Mouse (Mus musculus): ENCODE measurements around the gene Fam57b. TPM values are rescaled to one million over a fixed set of nuclear protein-coding genes. Genes with fewer than 3 reads are reported as not detected.

Gene Fam57b
- polyA plus RNA-seq, 1 experiment from 2014 or later, result 2.5 TPM

GRCm38 (mm10) chr7:126862147-126862784 is 64.8 kb downstream of the Fam57b start, which contains the start of gene Ino80e:
Ino80e (minus strand) TSS chr7:126862377.
- peak within 1 kb of the TSS; percentile 75 for H3K9ac ChIP-seq (replicated peaks; ENCODE audit: low read length)
- peak within 1 kb of the TSS; percentile 43 for H3K27ac ChIP-seq (replicated peaks; ENCODE audit: low read depth, low read length)
- H3K4me2 ChIP-seq (ENCODE audit: low read depth, low read length), result peak within 1 kb of the TSS; percentile 81
- DNase-seq (ENCODE audit: low spot score) (peak; percentile 99), ATAC-seq (replicated peaks; ENCODE audit: insufficient number of reproducible peaks, low FRiP score, low TSS enrichment, low read depth) (peak; percentile 29; the same call in 1 of the 2 replicates)
- H3K36me3 ChIP-seq (replicated peaks; ENCODE audit: control insufficient read depth, insufficient read depth, low read depth, low read length), result peaks cover 10% of the 10 kb centered on the region
- no peaks in the 10 kb centered on the region for H3K27me3 ChIP-seq (ENCODE audit: control insufficient read depth, insufficient read depth, low read length)
- WGBS, result under 1% methylated on average over 41 of the region's 41 CpGs
- H3K9me3 ChIP-seq (replicated peaks; ENCODE audit: control insufficient read depth, low read length), result no peaks in the 10 kb centered on the region
- H3K4me3 ChIP-seq (ENCODE audit: low read depth, low read length), result peak within 1 kb of the TSS; percentile 46
- peaks cover 6% of the 10 kb centered on the region for H3K4me1 ChIP-seq (ENCODE audit: control insufficient read depth, insufficient read depth, low read length)

GRCm38 (mm10) chr7:126863791-126864190 is 66.3 kb downstream of the Fam57b start:
- H3K4me1 ChIP-seq (ENCODE audit: control insufficient read depth, insufficient read depth, low read length), result peaks cover 6% of the 10 kb centered on the region
- WGBS, result 72% methylated on average over 6 of the region's 6 CpGs
- peak overlapping the region; percentile 46 for H3K4me3 ChIP-seq (ENCODE audit: low read depth, low read length)
- peaks cover 13% of the 10 kb centered on the region for H3K36me3 ChIP-seq (replicated peaks; ENCODE audit: control insufficient read depth, insufficient read depth, low read depth, low read length)
- peak overlapping the region; percentile 75 for H3K9ac ChIP-seq (replicated peaks; ENCODE audit: low read length)
- H3K4me2 ChIP-seq (ENCODE audit: low read depth, low read length), result peak overlapping the region; percentile 75
- no peaks in the 10 kb centered on the region for H3K27me3 ChIP-seq (ENCODE audit: control insufficient read depth, insufficient read depth, low read length)
- H3K27ac ChIP-seq (replicated peaks; ENCODE audit: low read depth, low read length), result no peak overlapping the region
- no peak for DNase-seq (ENCODE audit: low spot score)
- H3K9me3 ChIP-seq (replicated peaks; ENCODE audit: control insufficient read depth, low read length), result no peaks in the 10 kb centered on the region
- no peak for ATAC-seq (replicated peaks; ENCODE audit: insufficient number of reproducible peaks, low FRiP score, low TSS enrichment, low read depth)

- Histone ChIP-seq H3K4me1 (ENCODE audit: control insufficient read depth, insufficient read depth, low read length) (peaks cover 6% of the 10 kb centered on the region), H3K36me3 (replicated peaks; ENCODE audit: control insufficient read depth, insufficient read depth, low read depth, low read length) (peaks cover 39% of the 10 kb centered on the region), H3K27me3 (ENCODE audit: control insufficient read depth, insufficient read depth, low read length) (no peaks in the 10 kb centered on the region), H3K9me3 (replicated peaks; ENCODE audit: control insufficient read depth, low read length) (no peaks in the 10 kb centered on the region), H3K27ac (replicated peaks; ENCODE audit: low read depth, low read length) (no peak overlapping the region), H3K4me3 (ENCODE audit: low read depth, low read length) (no peak overlapping the region), H3K4me2 (ENCODE audit: low read depth, low read length) (no peak overlapping the region), H3K9ac (replicated peaks; ENCODE audit: low read length) (no peak overlapping the region)
- 94% methylated on average over 2 of the region's 2 CpGs for WGBS
- ATAC-seq (replicated peaks; ENCODE audit: insufficient number of reproducible peaks, low FRiP score, low TSS enrichment, low read depth) (no peak), DNase-seq (ENCODE audit: low spot score) (no peak)
These were observed 70.1 kb downstream of the Fam57b start for GRCm38 (mm10) chr7:126867534-126867933.

GRCm38 (mm10) chr7:126868003-126868402 is 70.5 kb downstream of the Fam57b start:
- H3K27ac ChIP-seq (replicated peaks; ENCODE audit: low read depth, low read length), result no peak overlapping the region
- no peak for DNase-seq (ENCODE audit: low spot score)
- H3K9me3 ChIP-seq (replicated peaks; ENCODE audit: control insufficient read depth, low read length), result no peaks in the 10 kb centered on the region
- WGBS, result 88% methylated on average over 12 of the region's 12 CpGs
- no peak overlapping the region for H3K4me2 ChIP-seq (ENCODE audit: low read depth, low read length)
- no peak for ATAC-seq (replicated peaks; ENCODE audit: insufficient number of reproducible peaks, low FRiP score, low TSS enrichment, low read depth)
- H3K36me3 ChIP-seq (replicated peaks; ENCODE audit: control insufficient read depth, insufficient read depth, low read depth, low read length), result peaks cover 44% of the 10 kb centered on the region
- H3K4me1 ChIP-seq (ENCODE audit: control insufficient read depth, insufficient read depth, low read length), result peaks cover 6% of the 10 kb centered on the region
- H3K27me3 ChIP-seq (ENCODE audit: control insufficient read depth, insufficient read depth, low read length), result no peaks in the 10 kb centered on the region
- no peak overlapping the region for H3K9ac ChIP-seq (replicated peaks; ENCODE audit: low read length)
- no peak overlapping the region for H3K4me3 ChIP-seq (ENCODE audit: low read depth, low read length)

GRCm38 (mm10) chr7:126869780-126870519 is 72.5 kb downstream of the Fam57b start:
- Histone ChIP-seq H3K4me1 (ENCODE audit: control insufficient read depth, insufficient read depth, low read length) (no peaks in the 10 kb centered on the region), H3K9ac (replicated peaks; ENCODE audit: low read length) (no peak overlapping the region), H3K4me2 (ENCODE audit: low read depth, low read length) (no peak overlapping the region), H3K36me3 (replicated peaks; ENCODE audit: control insufficient read depth, insufficient read depth, low read depth, low read length) (peaks cover 54% of the 10 kb centered on the region), H3K27me3 (ENCODE audit: control insufficient read depth, insufficient read depth, low read length) (no peaks in the 10 kb centered on the region), H3K4me3 (ENCODE audit: low read depth, low read length) (no peak overlapping the region), H3K9me3 (replicated peaks; ENCODE audit: control insufficient read depth, low read length) (no peaks in the 10 kb centered on the region), H3K27ac (replicated peaks; ENCODE audit: low read depth, low read length) (no peak overlapping the region)
- WGBS, result 95% methylated on average over 23 of the region's 23 CpGs
- DNase-seq (ENCODE audit: low spot score) (no peak), ATAC-seq (replicated peaks; ENCODE audit: insufficient number of reproducible peaks, low FRiP score, low TSS enrichment, low read depth) (no peak)

GRCm38 (mm10) chr7:126870520-126870891 is 73.0 kb downstream of the Fam57b start:
- no peak overlapping the region for H3K27ac ChIP-seq (replicated peaks; ENCODE audit: low read depth, low read length)
- no peaks in the 10 kb centered on the region for H3K9me3 ChIP-seq (replicated peaks; ENCODE audit: control insufficient read depth, low read length)
- no peaks in the 10 kb centered on the region for H3K4me1 ChIP-seq (ENCODE audit: control insufficient read depth, insufficient read depth, low read length)
- H3K4me2 ChIP-seq (ENCODE audit: low read depth, low read length), result no peak overlapping the region
- H3K27me3 ChIP-seq (ENCODE audit: control insufficient read depth, insufficient read depth, low read length), result no peaks in the 10 kb centered on the region
- no peak; the same call in 1 of the 2 replicates for ATAC-seq (replicated peaks; ENCODE audit: insufficient number of reproducible peaks, low FRiP score, low TSS enrichment, low read depth)
- peaks cover 54% of the 10 kb centered on the region for H3K36me3 ChIP-seq (replicated peaks; ENCODE audit: control insufficient read depth, insufficient read depth, low read depth, low read length)
- WGBS, result 85% methylated on average over 2 of the region's 2 CpGs
- no peak for DNase-seq (ENCODE audit: low spot score)
- no peak overlapping the region for H3K4me3 ChIP-seq (ENCODE audit: low read depth, low read length)
- H3K9ac ChIP-seq (replicated peaks; ENCODE audit: low read length), result no peak overlapping the region

GRCm38 (mm10) chr7:126877239-126877638 is 79.8 kb downstream of the Fam57b start:
- no peak overlapping the region for H3K4me2 ChIP-seq (ENCODE audit: low read depth, low read length)
- no peaks in the 10 kb centered on the region for H3K9me3 ChIP-seq (replicated peaks; ENCODE audit: control insufficient read depth, low read length)
- no peaks in the 10 kb centered on the region for H3K4me1 ChIP-seq (ENCODE audit: control insufficient read depth, insufficient read depth, low read length)
- no peaks in the 10 kb centered on the region for H3K27me3 ChIP-seq (ENCODE audit: control insufficient read depth, insufficient read depth, low read length)
- peaks cover 19% of the 10 kb centered on the region for H3K36me3 ChIP-seq (replicated peaks; ENCODE audit: control insufficient read depth, insufficient read depth, low read depth, low read length)
- no peak overlapping the region for H3K4me3 ChIP-seq (ENCODE audit: low read depth, low read length)
- 100% methylated on average over 1 of the region's 1 CpGs for WGBS
- DNase-seq (ENCODE audit: low spot score) (no peak), ATAC-seq (replicated peaks; ENCODE audit: insufficient number of reproducible peaks, low FRiP score, low TSS enrichment, low read depth) (no peak)
- no peak overlapping the region for H3K9ac ChIP-seq (replicated peaks; ENCODE audit: low read length)
- H3K27ac ChIP-seq (replicated peaks; ENCODE audit: low read depth, low read length), result no peak overlapping the region
